Mouse (Mus musculus): ENCODE results near the gene Dmpk. TPM values are rescaled to one million over a fixed set of nuclear protein-coding genes. Genes with fewer than 3 reads are reported as not detected.

Gene Dmpk
- polyA plus RNA-seq, 1 experiment: 154 TPM

DNA sequence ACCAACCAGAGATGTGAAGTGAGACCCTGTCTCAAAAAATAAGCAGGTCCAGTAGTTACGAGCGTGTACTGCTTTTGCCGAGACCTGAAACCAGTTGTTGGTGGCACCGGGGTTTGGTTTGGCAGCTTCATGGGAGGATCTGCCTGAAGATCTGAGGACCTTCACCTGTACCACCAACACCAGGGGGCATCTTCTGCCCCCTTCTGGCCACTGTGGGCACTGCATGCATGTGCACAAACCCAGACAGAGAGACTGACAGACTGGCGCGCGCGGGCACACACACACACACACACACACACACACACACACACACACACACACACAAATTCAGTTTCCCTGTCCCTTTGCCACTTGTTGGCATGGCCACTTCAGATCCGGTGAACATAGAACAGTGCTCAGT, 10.1 kb upstream of the Dmpk start:
- peak; percentile 65 for DNase-seq
- 67% methylated on average over 9 of the region's 9 CpGs for WGBS
- TF ChIP-seq POLR2A (IDR thresholded peaks at IDR 0.05; ENCODE audit: control insufficient read depth, extremely low read depth, insufficient read depth, low read length, poor library complexity): no peak
- peak; percentile 73; the same call in 1 of the 2 replicates for TF ChIP-seq CTCF (IDR thresholded peaks at IDR 0.05; ENCODE audit: borderline replicate concordance, control insufficient read depth, extremely low read depth, insufficient read depth, low read length, poor library complexity)

DNA sequence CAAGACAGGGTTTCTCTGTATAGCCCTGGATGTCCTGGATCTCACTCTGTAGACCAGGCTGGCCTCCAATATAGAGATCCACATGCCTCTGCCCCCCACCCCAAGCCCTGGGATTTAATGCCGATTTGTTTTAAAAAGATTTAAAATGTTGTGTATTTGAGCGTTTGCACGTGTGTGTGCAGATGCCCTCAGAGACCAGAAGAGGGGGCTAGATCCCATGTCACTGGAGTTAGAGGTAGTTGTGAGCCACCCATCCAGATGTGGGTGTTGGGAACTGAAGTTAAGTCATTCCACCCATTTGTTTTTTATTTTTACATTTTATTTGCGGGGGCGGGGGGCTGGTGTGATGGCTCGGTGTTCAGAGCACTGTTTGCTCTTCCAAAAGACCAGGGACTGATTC, 9.2 kb upstream of the Dmpk start:
- 95% methylated on average over 6 of the region's 6 CpGs for WGBS
- H3K4me1 ChIP-seq (replicated peaks; ENCODE audit: control insufficient read depth, insufficient read depth, low read length): peaks cover 24% of the 10 kb centered on the region
- H3K27me3 ChIP-seq (ENCODE audit: control insufficient read depth, insufficient read depth, low read length): peaks cover 11% of the 10 kb centered on the region; the same call in 1 of the 2 replicates
- H3K27ac ChIP-seq (ENCODE audit: control insufficient read depth, insufficient read depth, low read length): no peak overlapping the region
- DNase-seq: no peak
- no peak overlapping the region for H3K4me3 ChIP-seq (ENCODE audit: control insufficient read depth, insufficient read depth, low read length)
- no peaks in the 10 kb centered on the region for H3K36me3 ChIP-seq (ENCODE audit: control insufficient read depth, insufficient read depth, low read length)
- no peak for TF ChIP-seq CTCF (IDR thresholded peaks at IDR 0.05; ENCODE audit: borderline replicate concordance, control insufficient read depth, extremely low read depth, insufficient read depth, low read length, poor library complexity)
- TF ChIP-seq POLR2A (IDR thresholded peaks at IDR 0.05; ENCODE audit: control insufficient read depth, extremely low read depth, insufficient read depth, low read length, poor library complexity): no peak

More for the DNA sequence above, 10.1 kb upstream of the Dmpk start:
- Histone ChIP-seq H3K4me3 (ENCODE audit: control insufficient read depth, insufficient read depth, low read length) (no peak overlapping the region), H3K27me3 (ENCODE audit: control insufficient read depth, insufficient read depth, low read length) (peaks cover 11% of the 10 kb centered on the region; the same call in 1 of the 2 replicates), H3K27ac (ENCODE audit: control insufficient read depth, insufficient read depth, low read length) (no peak overlapping the region), H3K4me1 (replicated peaks; ENCODE audit: control insufficient read depth, insufficient read depth, low read length) (peaks cover 24% of the 10 kb centered on the region), H3K36me3 (ENCODE audit: control insufficient read depth, insufficient read depth, low read length) (no peaks in the 10 kb centered on the region)

DNA sequence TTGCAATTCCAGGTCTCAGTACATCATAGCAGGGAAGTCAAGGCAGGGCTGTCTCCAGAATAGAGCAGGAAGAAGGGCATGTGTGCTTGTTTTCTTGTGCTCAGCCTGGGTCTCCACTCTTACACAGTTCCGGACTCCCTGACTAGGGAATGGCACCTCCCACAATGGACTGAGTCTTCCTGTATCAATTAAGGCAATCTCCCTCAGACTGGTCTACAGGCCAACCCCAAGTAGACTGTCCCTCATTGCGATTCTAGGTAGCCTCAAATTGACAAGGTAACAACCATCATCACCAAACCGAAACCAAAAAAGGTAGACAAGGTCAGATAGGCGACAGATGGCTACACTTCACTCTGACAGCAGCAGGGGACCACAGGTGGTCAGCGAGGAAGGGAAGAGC, 8.4 kb upstream of the Dmpk start:
- no peak for TF ChIP-seq CTCF (IDR thresholded peaks at IDR 0.05; ENCODE audit: borderline replicate concordance, control insufficient read depth, extremely low read depth, insufficient read depth, low read length, poor library complexity)
- TF ChIP-seq POLR2A (IDR thresholded peaks at IDR 0.05; ENCODE audit: control insufficient read depth, extremely low read depth, insufficient read depth, low read length, poor library complexity): no peak
- no peak for DNase-seq
- Histone ChIP-seq H3K36me3 (ENCODE audit: control insufficient read depth, insufficient read depth, low read length) (no peaks in the 10 kb centered on the region), H3K27ac (ENCODE audit: control insufficient read depth, insufficient read depth, low read length) (no peak overlapping the region), H3K4me3 (ENCODE audit: control insufficient read depth, insufficient read depth, low read length) (no peak overlapping the region; the same call in 1 of the 2 replicates), H3K27me3 (ENCODE audit: control insufficient read depth, insufficient read depth, low read length) (peaks cover 11% of the 10 kb centered on the region; the same call in 1 of the 2 replicates), H3K4me1 (replicated peaks; ENCODE audit: control insufficient read depth, insufficient read depth, low read length) (peaks cover 24% of the 10 kb centered on the region)
- 52% methylated on average over 5 of the region's 5 CpGs for WGBS

- Histone ChIP-seq H3K36me3 (ENCODE audit: control insufficient read depth, insufficient read depth, low read length) (no peaks in the 10 kb centered on the region), H3K4me1 (replicated peaks; ENCODE audit: control insufficient read depth, insufficient read depth, low read length) (peaks cover 24% of the 10 kb centered on the region), H3K4me3 (ENCODE audit: control insufficient read depth, insufficient read depth, low read length) (peak within 1 kb of the TSS; percentile 41), H3K27me3 (ENCODE audit: control insufficient read depth, insufficient read depth, low read length) (peaks cover 11% of the 10 kb centered on the region; the same call in 1 of the 2 replicates), H3K27ac (ENCODE audit: control insufficient read depth, insufficient read depth, low read length) (no peak within 1 kb of the TSS)
- peak; percentile 87 for DNase-seq
- TF ChIP-seq POLR2A (IDR thresholded peaks at IDR 0.05; ENCODE audit: control insufficient read depth, extremely low read depth, insufficient read depth, low read length, poor library complexity) (0 out of 2 replicates have a peak, but pooled peaks have one; percentile 41), CTCF (IDR thresholded peaks at IDR 0.05; ENCODE audit: borderline replicate concordance, control insufficient read depth, extremely low read depth, insufficient read depth, low read length, poor library complexity) (no peak)
- WGBS: 2% methylated on average over 88 of the region's 91 CpGs
These were observed 7.7 kb upstream of the Dmpk start, which contains the start of gene Dmwd for GRCm38 (mm10) chr7:19075723-19076585. Gene Dmwd, plus strand, starts transcription at chr7:19076227.

DNA sequence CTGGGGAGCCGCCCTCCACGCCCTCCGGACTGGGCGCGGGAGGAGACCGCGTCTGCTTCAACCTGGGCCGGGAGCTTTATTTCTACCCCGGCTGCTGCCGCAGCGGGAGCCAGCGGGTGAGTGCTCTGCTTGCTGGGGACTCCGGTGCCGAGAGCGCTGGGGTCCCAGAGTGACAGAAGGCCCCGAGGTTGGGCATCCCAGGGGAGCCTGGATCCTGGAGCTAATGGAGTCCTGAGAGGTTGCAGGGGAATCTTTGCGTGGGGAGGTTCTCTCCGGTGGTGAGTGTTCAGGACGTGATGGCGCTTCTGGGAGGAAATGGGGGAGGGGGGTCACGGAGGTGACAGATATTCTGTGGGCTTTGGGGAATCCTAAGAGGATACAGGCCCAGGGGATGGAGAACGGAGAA, 7.1 kb upstream of the Dmpk start:
- Histone ChIP-seq H3K36me3 (ENCODE audit: control insufficient read depth, insufficient read depth, low read length) (no peaks in the 10 kb centered on the region), H3K4me3 (ENCODE audit: control insufficient read depth, insufficient read depth, low read length) (peak overlapping the region; percentile 41), H3K27ac (ENCODE audit: control insufficient read depth, insufficient read depth, low read length) (no peak overlapping the region), H3K27me3 (ENCODE audit: control insufficient read depth, insufficient read depth, low read length) (peaks cover 11% of the 10 kb centered on the region; the same call in 1 of the 2 replicates), H3K4me1 (replicated peaks; ENCODE audit: control insufficient read depth, insufficient read depth, low read length) (peaks cover 24% of the 10 kb centered on the region)
- WGBS: 1% methylated on average over 22 of the region's 22 CpGs
- no peak for TF ChIP-seq CTCF (IDR thresholded peaks at IDR 0.05; ENCODE audit: borderline replicate concordance, control insufficient read depth, extremely low read depth, insufficient read depth, low read length, poor library complexity)
- no peak for TF ChIP-seq POLR2A (IDR thresholded peaks at IDR 0.05; ENCODE audit: control insufficient read depth, extremely low read depth, insufficient read depth, low read length, poor library complexity)
- peak; percentile 28 for DNase-seq

DNA sequence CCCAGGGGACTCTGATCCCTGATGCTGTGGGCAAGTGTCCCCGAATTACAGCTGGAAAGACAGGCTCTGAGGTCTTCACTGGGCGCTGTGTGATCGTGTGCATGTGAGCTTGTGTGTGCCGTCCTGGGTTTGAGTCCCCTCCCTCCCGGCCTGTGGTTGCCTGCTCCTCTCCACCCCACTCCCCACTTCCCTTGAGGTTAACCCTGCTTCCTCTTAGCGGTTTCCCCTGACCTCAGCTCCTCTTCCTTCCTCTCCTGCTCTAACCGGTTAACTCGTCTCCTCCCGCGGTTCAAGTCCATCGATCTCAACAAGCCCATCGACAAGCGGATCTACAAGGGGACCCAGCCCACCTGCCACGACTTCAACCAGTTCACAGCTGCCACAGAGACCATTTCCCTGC, 5.9 kb upstream of the Dmpk start:
- peak; percentile 88 for DNase-seq
- no peak overlapping the region for H3K27ac ChIP-seq (ENCODE audit: control insufficient read depth, insufficient read depth, low read length)
- TF ChIP-seq CTCF (IDR thresholded peaks at IDR 0.05; ENCODE audit: borderline replicate concordance, control insufficient read depth, extremely low read depth, insufficient read depth, low read length, poor library complexity) (no peak), POLR2A (IDR thresholded peaks at IDR 0.05; ENCODE audit: control insufficient read depth, extremely low read depth, insufficient read depth, low read length, poor library complexity) (no peak)
- H3K4me3 ChIP-seq (ENCODE audit: control insufficient read depth, insufficient read depth, low read length): no peak overlapping the region
- H3K36me3 ChIP-seq (ENCODE audit: control insufficient read depth, insufficient read depth, low read length): no peaks in the 10 kb centered on the region
- H3K27me3 ChIP-seq (ENCODE audit: control insufficient read depth, insufficient read depth, low read length): peaks cover 11% of the 10 kb centered on the region; the same call in 1 of the 2 replicates
- under 1% methylated on average over 14 of the region's 14 CpGs for WGBS
- H3K4me1 ChIP-seq (replicated peaks; ENCODE audit: control insufficient read depth, insufficient read depth, low read length): peaks cover 24% of the 10 kb centered on the region
